Comparison of ENCODE assay signal across 10 mouse cellular contexts in the genomic region with DNA sequence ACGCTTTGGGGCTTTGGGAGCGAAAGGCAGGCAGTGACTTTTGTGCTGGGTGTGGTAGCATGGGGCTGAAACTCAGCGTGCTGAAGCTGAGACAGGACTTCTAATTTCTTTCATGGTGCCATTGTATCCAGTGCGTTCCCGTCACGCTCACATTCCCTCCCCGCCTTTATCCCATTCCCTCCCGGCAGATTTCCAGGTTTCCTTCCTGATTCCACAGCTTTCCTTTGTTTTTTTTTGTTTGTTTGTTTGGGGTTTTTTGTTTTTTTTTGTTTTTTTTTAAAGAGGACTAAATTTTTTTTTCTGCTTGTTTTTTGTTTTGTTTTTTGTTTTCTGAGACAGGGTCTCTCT. TPM values are rescaled to one million over a fixed set of nuclear protein-coding genes. Genes with fewer than 3 reads are reported as not detected.
DNase-seq lines count a peak whose midpoint lies in the region; ATAC-seq and TF ChIP-seq lines count a peak whose summit lies in the region.
"Had no signal": no experiment of that assay in that cellular context is flagged by ENCODE, and none has a peak within 500 bp of the region (broad histone marks: within the 10 kb centered on the region; RNA-seq: fewer than 3 reads in every experiment).

No protein-coding gene starts in this region.

- no peaks in the 10 kb centered on the region for H3K36me3 ChIP-seq in lung, embryonic 14.5 days (ENCODE audit: insufficient read depth)
- H3K36me3 ChIP-seq in heart, embryonic 16.5 days (ENCODE audit: control insufficient read depth, insufficient read depth) = peaks cover 4% of the 10 kb centered on the region; the same call in 1 of the 2 replicates
- H3K36me3 ChIP-seq in small intestine, adult 2 months (ENCODE audit: control insufficient read depth, insufficient read depth, low read length) = no peaks in the 10 kb centered on the region
- H3K36me3 ChIP-seq: forebrain, embryonic 10.5 days had no signal

- H3K9me3 ChIP-seq in lung, embryonic 14.5 days (ENCODE audit: low read depth, low read length) = no peaks in the 10 kb centered on the region
- peaks cover 6% of the 10 kb centered on the region; the same call in 1 of the 2 replicates for H3K9me3 ChIP-seq in heart, embryonic 16.5 days (replicated peaks; ENCODE audit: control insufficient read depth, low read length)

- intact Hi-C loops in left cerebral cortex, postnatal 4 days (cut with DNase I) = no loop called here

- H3K27ac ChIP-seq in lung, embryonic 14.5 days (ENCODE audit: low read depth) = peak overlapping the region; percentile 79
- peak overlapping the region; percentile 89 for H3K27ac ChIP-seq in heart, embryonic 16.5 days (ENCODE audit: low read length)
- H3K27ac ChIP-seq in small intestine, adult 2 months (ENCODE audit: insufficient read depth, low read depth, low read length) = peak overlapping the region; percentile 96
- H3K27ac ChIP-seq: forebrain, embryonic 10.5 days had no signal

- peak; percentile 24; the same call in 1 of the 2 replicates for TF ChIP-seq POLR2A in small intestine, adult 2 months (IDR thresholded peaks at IDR 0.05; ENCODE audit: low read depth, low read length)

- no peak overlapping the region for H3K9ac ChIP-seq in lung, embryonic 14.5 days
- 0 out of 2 replicates have a peak overlapping the region, but pooled peaks have one; percentile 3 for H3K9ac ChIP-seq in heart, embryonic 16.5 days (ENCODE audit: low read length)

- DNase-seq in lung, embryonic 14.5 days = no peak
- DNase-seq in lung, postnatal 36 days = no peak
- peak; percentile 48 for DNase-seq in kidney, postnatal 14 days
- DNase-seq in left cerebral cortex, postnatal 4 days = no peak
- DNase-seq: adrenal gland, adult 8-10 months; cerebellum, postnatal 10 days had no signal

- no peak for ATAC-seq in lung, embryonic 14.5 days (ENCODE audit: insufficient read depth)
- no peak for ATAC-seq in heart, embryonic 16.5 days (replicated peaks; ENCODE audit: extremely low read depth, insufficient read depth, low FRiP score)
- ATAC-seq in cerebellum, adult (ENCODE audit: insufficient number of reproducible peaks, low FRiP score, low TSS enrichment) = no peak

- H3K4me1 ChIP-seq in lung, embryonic 14.5 days (ENCODE audit: insufficient read depth) = peaks cover 35% of the 10 kb centered on the region
- H3K4me1 ChIP-seq in heart, embryonic 16.5 days (ENCODE audit: control insufficient read depth, insufficient read depth, low read length) = peaks cover 45% of the 10 kb centered on the region
- H3K4me1 ChIP-seq in small intestine, adult 2 months (ENCODE audit: control insufficient read depth, insufficient read depth, insufficient read length, low read length) = peaks cover 15% of the 10 kb centered on the region

- no peaks in the 10 kb centered on the region for H3K27me3 ChIP-seq in lung, embryonic 14.5 days (ENCODE audit: insufficient read depth, low read length)
- no peaks in the 10 kb centered on the region for H3K27me3 ChIP-seq in heart, embryonic 16.5 days (ENCODE audit: control insufficient read depth, insufficient read depth, low read length)
- no peaks in the 10 kb centered on the region for H3K27me3 ChIP-seq in small intestine, adult 2 months (ENCODE audit: control insufficient read depth, insufficient read depth, low read length)

- no peak overlapping the region for H3K4me3 ChIP-seq in lung, embryonic 14.5 days (ENCODE audit: low read depth, low read length)
- peak overlapping the region; percentile 13; the same call in 1 of the 2 replicates for H3K4me3 ChIP-seq in heart, embryonic 16.5 days (ENCODE audit: low read length)
- H3K4me3 ChIP-seq in small intestine, adult 2 months (ENCODE audit: low read depth, low read length) = peak overlapping the region; percentile 48
- H3K4me3 ChIP-seq: forebrain, embryonic 10.5 days had no signal

- WGBS in lung, embryonic 14.5 days = 63% methylated on average over 8 of the region's 8 CpGs
- 52% methylated on average over 8 of the region's 8 CpGs for WGBS in heart, embryonic 16.5 days
- 9% methylated on average over 8 of the region's 8 CpGs for WGBS in small intestine, adult 2 months

- no peak for TF ChIP-seq CTCF in lung, embryonic 14.5 days (IDR thresholded peaks at IDR 0.05; ENCODE audit: low read depth)
- TF ChIP-seq CTCF in small intestine, adult 2 months (IDR thresholded peaks at IDR 0.05; ENCODE audit: extremely low read depth, insufficient read length, insufficient replicate concordance, low read depth, low read length) = no peak

- H3K4me2 ChIP-seq in lung, embryonic 14.5 days = peak overlapping the region; percentile 72
- peak overlapping the region; percentile 59 for H3K4me2 ChIP-seq in heart, embryonic 16.5 days (ENCODE audit: low read depth, low read length)

RNA-seq across cellular contexts. Expression of a gene that starts 5.1 kb away (rescaled TPM):
- 83.6 and 91.3 TPM in 2 replicates for polyA plus RNA-seq in lung, embryonic 14.5 days (2014; fragmentation: Nextera tagmentation; extraction: Ambion mirVana)
- polyA plus RNA-seq in heart, embryonic 16.5 days (2015; fragmentation: Nextera tagmentation; extraction: Ambion mirVana) = 76.1 and 80.0 TPM in 2 replicates
- 49.7 and 142 TPM in 2 replicates for polyA plus RNA-seq in small intestine, adult 2 months (2012; rRNA removed)
- 1 to 10 TPM; 4.9 to 6.2 TPM for total RNA-seq in left cerebral cortex, postnatal 4 days (2021)

RNA-seq across cellular contexts. Expression of a gene that starts 23.7 kb away (rescaled TPM):
- polyA plus RNA-seq in lung, embryonic 14.5 days (2014; fragmentation: Nextera tagmentation; extraction: Ambion mirVana) = 2.0 and 3.4 TPM in 2 replicates
- 3.7 and 4.2 TPM in 2 replicates for polyA plus RNA-seq in heart, embryonic 16.5 days (2015; fragmentation: Nextera tagmentation; extraction: Ambion mirVana)
- 52.0 and 53.7 TPM in 2 replicates for polyA plus RNA-seq in small intestine, adult 2 months (2012; rRNA removed)
- 1 to 10 TPM; 2.9 to 5.8 TPM for total RNA-seq in left cerebral cortex, postnatal 4 days (2021)

RNA-seq across cellular contexts. Expression of a gene that starts 31.3 kb away (rescaled TPM):
- polyA plus RNA-seq in lung, embryonic 14.5 days (2014; fragmentation: Nextera tagmentation; extraction: Ambion mirVana) = 81.0 and 81.9 TPM in 2 replicates
- polyA plus RNA-seq in heart, embryonic 16.5 days (2015; fragmentation: Nextera tagmentation; extraction: Ambion mirVana) = 47.5 and 53.1 TPM in 2 replicates
- polyA plus RNA-seq in small intestine, adult 2 months (2012; rRNA removed) = 55.0 and 87.8 TPM in 2 replicates
- 100 to 1,000 TPM; 130 to 141 TPM for total RNA-seq in left cerebral cortex, postnatal 4 days (2021)

RNA-seq across cellular contexts. Expression of a gene that starts 53.6 kb away (rescaled TPM):
- polyA plus RNA-seq in lung, embryonic 14.5 days (2014; fragmentation: Nextera tagmentation; extraction: Ambion mirVana) = 0.91 and 1.6 TPM in 2 replicates
- 3.5 and 7.5 TPM in 2 replicates for polyA plus RNA-seq in heart, embryonic 16.5 days (2015; fragmentation: Nextera tagmentation; extraction: Ambion mirVana)
- polyA plus RNA-seq in small intestine, adult 2 months (2012; rRNA removed) = 3.8 and 6.1 TPM in 2 replicates
- 1 to 10 TPM in 1 of 2 experiments, under 1 TPM in 1; 0.98 to 1.6 TPM for total RNA-seq in left cerebral cortex, postnatal 4 days (2021)

Comparison
In these comparisons a context has a peak if more than half of its experiments do, and no peak if none do; other contexts are left out.
1. RNA of a gene that starts 23.7 kb away (polyA plus RNA-seq): 52.0 to 53.7 TPM in small intestine, adult 2 months; 3.7 to 4.2 TPM in heart, embryonic 16.5 days and 2.0 to 3.4 TPM in lung, embryonic 14.5 days; every median in the first group is over 10 times any median in the second.
2. Peak in every context shown above with its lines, with median percentiles within 50 percentile points of each other: H3K27ac ChIP-seq.